Mouse (Mus musculus) spleen, embryonic (tissue): ENCODE results near the gene Fndc3b.

Experiments used
- CTCF ChIA-PET: fragments of 350-600 bp; sonication (Branson Sonifier 250); formaldehyde crosslinking; loops from one replicate; lab custom pipeline; 2022; lab: Charles Lee

Gene Fndc3b

DNA sequence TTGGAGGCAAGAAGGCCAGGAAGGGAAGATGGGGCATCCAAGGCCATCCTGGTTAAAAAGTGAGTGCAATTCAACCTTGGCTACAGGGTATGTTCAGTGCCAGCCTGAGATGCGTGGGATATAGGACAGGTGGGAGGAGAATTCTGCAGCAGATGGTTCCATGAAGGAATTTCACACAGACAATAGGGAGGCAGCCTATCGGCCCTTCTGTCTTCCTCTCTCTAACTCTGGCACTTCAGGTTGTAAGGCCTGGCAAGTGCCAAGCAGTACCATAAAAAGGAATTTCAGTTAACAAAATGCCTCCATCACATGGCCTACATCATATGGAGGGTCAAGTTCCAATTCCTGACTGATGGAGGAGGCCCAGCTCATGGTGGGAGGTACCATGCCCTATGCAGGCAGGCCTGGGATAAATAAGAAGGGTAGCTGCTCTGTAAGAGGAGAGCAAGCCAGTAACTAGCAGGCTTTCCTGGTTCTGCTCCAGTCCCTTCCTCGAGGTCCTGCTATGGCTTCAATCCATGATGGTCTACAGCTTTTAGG lies 155.6 kb downstream of the Fndc3b start:
- CTCF ChIA-PET, result no interaction called here

DNA sequence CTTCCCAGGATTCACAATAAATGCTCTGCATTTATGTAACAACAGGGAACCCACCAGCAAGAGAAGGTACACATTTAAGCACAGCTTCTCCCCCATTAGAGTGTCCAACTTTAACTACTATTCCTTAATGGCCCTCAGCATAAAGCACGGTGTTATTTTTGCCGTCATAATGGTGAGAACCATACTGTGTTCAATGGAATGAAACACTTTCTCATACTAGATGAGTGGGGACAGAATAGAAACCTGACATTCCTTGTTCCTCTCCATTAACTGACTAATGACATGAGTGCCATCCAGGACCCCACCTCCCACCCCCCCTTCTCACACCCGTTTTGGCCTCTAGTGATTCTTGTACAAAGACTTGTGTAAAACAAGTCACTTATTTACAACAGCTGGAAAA lies 156.8 kb downstream of the Fndc3b start:
- CTCF ChIA-PET, result no interaction called here

DNA sequence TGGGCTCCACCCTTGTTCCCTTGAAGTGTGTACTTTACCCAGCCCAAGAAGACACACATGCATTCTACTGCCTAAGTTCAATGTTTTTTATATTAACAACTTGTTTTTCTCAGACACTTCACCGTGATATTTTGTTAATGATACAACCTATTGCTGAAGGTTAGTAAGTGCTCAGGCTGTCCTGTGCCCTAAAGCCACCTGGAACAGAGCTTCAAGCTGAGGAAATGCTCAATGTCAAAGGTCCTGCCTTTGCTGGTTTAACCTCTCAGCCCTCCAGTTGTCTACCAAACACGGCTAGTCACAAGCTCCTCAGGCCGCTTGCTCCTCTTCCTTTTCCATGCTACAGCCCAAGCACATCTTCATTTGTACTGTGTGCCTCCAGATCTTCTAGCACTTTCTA lies 157.3 kb downstream of the Fndc3b start:
- CTCF ChIA-PET, result no interaction called here

DNA sequence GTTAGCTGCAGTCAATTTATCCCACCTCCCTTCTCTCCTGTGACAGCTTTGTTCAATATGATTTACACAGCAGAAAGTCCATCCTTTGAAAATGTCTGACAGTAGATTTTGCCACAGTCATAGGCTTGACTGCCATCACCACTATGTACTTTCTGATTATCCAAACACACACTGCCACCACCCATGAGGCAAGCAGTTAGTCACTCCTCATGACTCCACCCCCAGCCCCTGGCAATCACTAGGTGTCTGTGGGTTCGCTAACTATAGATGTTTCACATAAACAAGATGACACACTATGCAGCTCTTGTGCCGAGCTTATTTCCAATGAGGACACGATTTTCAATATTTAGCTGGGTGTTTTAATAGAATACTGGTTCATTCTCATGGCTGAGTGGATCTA lies 160.1 kb downstream of the Fndc3b start:
- CTCF ChIA-PET, result no interaction called here

DNA sequence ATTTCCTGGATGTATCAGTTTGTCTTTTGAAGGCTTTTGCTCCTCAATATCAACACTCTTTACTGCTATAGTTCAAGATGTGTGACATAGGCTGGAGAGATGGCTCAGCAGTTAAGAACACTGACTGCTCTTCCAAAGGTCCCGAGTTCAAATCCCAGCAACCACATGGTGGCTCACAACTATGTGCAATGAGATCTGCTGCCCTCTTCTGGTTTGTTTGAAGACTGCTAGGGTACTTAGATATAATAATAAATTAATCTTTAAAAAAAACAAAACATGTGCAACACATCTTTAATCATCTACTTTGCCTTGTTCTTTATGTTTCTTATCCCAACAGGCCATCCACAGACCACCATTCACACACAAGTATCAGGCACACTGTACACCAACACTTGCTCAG lies 160.7 kb downstream of the Fndc3b start:
- CTCF ChIA-PET, result no interaction called here

DNA sequence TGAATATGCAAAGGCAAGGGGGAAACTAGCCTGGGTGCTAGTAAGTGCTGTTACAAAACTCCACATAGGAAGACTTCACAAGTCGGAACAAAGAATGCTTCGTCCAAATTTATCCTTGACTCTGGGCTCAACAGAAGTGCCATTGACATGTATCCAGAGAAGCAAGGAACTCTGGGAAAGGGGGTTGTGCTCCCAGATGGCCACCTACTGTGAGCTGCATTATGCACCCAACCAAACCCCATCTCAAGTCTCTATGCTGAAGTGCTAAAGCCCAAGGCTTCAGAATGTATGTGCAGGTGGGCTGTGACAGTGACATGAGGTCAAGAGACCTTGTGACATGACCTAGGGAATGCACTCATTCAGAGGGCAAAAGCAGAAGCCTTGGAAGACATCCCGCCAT lies 165.5 kb downstream of the Fndc3b start:
- CTCF ChIA-PET, result no interaction called here

DNA sequence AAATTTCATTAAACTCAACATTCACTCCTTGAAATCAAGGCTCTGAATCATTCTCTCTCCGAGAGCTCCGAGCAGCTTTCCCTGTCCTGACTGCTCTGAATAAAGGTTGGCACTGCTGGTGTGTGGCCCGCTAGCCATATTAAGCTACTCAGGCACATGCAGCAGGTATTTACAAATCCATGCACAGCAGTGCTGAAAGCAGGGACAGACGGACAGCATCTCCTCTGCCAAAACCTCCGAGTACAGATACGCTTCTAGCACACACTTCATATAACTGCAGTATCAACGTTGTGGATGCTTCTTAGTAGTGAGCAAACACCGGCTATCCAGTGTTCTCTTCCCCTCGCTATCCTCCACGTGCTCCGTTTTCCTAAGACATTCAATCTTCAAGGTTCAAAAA lies 167.0 kb downstream of the Fndc3b start:
- CTCF ChIA-PET, result no interaction called here

DNA sequence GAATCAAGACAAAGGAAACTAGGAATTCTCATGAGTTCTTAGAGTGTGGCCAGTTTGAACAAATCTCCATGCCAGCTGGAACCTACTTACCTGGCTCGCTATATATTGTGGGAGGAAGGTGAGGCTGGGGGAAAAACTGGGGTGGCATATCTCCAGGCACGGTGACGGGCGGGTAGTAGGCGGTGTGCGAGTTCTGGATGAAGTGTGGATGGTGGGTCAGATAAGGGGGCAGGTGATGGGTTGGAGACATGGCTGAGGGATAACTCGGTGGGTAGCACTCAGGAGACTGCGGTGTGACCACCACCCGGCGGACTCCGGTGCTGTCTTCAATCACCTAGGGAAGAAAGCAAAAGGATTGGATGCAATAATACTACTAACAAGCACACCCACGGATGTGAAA lies 169.3 kb downstream of the Fndc3b start:
- CTCF ChIA-PET, result no interaction called here

DNA sequence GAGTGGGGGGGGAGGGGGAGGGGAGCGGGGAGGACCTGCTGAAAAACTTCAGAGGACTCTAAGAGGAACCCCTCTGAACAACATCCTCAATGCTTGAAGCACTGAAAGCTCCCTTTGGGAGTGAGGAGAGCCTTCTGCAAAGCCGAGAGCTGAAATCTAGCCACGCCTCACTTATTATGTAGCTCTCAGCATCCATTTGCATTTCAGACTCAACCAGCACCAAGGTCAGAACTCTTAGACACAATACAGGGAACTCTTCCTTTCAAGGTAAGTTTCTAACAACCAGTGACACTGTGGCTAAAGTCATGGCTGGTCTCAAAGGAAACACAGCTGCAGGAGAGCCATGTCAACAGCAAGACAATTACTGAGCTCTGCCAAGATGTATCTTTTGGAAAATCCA lies 169.9 kb downstream of the Fndc3b start:
- CTCF ChIA-PET, result no interaction called here

DNA sequence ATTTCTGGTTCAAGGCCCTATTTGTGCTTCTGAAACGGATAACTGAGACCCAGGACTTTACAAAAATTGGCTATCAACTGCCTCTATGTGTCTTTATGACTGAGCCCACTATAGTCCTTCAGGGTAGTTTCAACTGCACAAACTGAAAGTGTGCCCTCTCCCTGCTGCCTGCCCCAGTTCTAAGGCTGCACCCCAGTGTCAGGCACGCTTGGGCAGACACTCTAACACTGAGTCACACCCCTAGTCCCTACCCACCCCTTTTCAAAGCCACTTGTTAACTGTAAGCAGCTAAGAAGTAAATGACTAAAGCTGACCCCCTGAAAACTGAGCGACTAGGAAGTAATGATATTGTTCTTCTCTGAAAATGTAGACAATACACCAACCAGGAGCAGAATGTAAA lies 176.9 kb downstream of the Fndc3b start:
- CTCF ChIA-PET, result no interaction called here

DNA sequence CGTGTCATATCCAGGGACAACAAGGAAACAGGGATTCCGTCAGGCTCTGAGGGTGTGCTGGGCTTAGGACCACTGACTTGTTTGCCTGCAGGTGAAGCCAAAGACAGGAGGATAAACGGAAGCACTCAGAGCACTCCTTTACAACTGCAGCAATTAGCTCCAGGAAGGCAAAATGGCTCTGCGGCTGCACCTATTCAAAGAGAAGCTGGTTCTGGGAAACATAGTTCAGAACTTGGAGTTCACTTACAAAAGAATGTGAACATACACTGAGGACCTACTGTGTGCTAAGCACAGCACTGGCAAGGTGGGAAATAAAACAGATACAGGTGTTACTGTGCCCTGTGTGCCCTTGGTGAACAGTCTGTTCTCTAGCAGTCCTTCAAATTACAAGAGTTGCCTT lies 177.4 kb downstream of the Fndc3b start:
- CTCF ChIA-PET, result no interaction called here

DNA sequence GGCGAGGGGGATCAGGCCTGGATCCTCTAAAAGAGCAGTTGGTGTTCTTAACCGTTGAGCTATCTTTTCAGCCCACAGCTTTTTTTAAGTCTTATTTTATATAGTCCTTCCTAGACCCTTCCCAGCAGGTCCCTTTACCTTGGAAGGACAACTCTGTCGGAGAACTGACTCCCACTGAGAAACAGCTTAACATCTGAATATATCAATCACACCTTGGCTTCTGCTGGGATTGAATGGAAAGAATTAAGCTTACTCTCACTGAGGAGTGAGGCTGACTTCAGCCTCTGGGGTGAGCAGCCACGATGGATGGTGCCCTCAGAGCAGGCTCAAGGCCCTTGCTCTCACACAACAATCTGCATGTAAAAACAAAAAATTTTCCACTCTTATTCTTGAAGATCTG lies 179.1 kb downstream of the Fndc3b start:
- CTCF ChIA-PET, result no interaction called here

DNA sequence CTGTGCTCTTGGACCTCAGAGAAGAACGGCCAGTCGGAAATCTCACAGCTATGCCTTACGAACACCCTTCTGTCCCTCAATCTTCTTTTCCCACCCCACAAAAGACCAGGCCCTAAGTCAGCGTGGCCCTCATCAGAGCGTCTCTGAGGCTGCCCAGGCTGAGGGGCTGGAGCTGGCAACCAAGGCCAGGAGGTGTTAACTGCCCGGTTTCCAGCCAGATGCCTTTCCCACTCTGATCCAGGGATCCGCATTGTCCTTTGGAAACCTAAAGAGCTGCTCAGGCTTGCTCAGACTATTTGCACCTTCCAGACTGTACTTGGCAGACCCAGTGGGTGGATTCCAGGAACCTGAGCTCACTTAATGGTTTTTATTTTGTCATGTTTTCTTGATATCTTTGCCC lies 180.7 kb downstream of the Fndc3b start:
- CTCF ChIA-PET, result no interaction called here

DNA sequence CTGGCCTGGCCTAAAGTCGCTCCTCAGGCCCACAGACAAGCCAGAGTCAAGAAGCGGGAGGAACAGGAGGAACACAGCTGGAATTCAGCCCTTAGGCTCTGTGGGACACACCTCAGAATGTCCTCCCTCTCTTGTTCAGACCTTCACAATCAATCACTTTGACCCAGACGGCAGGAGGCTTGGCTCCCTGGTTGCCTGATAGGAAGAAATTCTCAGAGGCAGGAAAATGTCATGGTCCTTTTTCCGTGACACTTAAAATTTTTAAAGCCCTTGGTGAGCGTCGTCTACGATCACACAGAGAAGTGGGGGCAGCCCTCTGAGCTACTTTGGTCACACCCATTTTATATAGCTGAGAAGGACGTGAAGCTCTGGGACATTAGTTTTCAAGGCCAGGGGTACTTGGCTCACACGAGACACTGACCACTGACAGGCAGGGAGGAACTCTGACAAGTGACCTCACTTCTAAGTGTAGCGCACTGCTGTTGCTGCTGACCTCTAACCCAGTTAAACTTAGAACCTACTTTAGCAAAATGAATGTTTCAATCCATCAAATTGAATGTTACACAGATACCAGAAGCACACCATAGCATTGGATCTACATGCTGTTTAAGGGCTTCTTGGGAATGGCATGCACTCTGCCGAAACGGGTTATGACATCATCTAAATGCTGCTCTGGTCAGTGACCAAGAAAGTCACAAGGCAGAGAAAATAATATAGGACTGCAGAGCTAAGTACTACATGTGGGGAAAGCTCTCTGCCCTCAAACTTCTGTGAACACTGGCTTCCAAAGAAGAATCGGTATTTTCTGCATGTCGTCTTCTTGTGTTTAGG lies 181.7 kb downstream of the Fndc3b start:
- CTCF ChIA-PET, result no interaction called here

DNA sequence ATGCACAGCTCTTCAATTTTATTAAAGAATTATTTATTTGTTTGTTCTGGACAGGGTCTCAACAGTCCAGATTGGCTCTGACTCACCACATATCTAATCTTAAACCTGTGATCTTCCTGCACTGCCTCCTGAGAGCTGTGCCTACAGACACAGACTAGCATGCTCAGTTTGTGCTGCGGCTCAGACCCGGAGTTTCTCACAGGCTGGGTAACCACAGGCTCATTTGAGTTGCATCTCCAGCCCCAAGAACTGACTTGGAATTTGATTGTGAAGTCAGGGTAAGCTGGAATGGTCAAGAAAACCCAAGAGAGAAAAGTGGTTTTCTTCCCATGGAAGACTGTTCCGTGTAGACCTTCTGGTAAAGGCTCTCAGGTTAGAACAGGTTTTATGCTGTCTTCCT lies 184.1 kb downstream of the Fndc3b start:
- CTCF ChIA-PET, result no interaction called here

DNA sequence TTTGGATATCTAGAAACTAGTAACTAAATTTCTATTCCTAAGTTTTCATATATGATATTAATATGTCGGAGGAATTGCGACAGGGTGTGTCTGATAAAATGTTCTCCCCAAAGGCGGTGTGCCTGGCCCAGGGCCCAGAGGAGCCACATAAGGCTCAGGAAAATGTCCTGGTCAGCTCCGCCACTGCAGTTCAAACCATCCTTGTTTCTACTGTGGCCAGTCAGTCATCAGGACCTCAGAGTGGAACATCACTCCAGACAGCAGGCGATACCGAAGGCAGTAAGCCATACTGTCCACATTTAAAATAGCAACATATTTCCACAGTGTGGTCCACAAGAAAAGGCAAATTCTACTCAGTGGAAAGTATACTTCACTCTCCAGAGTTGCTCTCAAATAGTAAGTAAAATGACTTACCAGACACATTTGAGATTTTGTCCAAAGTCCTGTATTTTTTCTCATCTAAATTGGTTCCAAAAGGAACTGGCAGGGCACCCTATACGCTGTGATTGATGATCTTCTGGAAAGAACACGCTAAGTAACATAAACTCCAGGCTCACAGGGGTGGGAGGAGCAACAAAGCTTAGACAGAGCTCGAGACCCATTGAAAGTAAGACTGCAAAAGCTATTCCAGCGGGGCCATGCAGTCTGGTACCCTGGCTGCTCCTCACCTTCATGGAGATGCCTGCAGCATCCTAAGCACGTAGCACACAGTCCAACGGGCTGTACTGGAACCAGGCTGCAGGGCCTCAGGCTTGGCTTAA lies 187.8 kb downstream of the Fndc3b start:
- CTCF ChIA-PET, result no interaction called here

DNA sequence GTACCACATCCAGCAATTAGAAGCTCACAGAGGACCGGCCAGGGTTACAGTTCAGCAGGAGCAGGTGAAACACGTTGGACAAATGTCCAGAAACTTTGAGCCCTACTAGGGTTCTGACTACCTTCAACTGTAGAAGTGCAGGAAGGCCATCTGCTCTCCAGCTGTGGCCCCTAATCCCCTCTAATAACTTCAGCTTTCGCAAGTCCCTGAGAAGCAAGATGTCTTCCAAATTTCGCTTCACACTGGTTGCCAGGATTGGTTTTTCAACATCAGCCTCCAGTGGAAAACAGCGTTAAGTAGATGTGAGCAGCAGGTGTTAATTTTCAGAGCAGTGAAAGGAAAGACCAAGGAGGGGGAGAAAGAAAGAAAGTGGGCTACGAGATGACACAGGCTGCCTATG lies 190.7 kb downstream of the Fndc3b start:
- CTCF ChIA-PET, result no interaction called here

DNA sequence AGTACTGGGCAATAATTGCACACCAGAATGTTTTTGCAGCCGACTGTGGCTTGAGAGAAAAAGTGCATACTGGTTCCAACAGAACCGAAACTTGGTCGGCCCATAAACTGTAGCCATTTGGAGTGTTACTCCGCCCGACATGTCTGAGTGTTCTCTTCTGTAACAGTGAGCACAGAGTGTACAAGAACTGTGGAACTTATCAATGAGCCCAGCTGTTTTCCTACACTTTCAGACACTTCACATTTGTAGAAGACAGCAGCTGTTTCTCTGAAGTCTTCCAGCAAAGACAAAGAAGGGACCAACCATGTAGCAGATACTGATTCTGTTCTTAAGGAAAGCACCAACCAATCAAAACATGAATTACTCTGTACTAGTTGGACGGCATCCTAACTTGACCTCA lies 191.6 kb downstream of the Fndc3b start:
- CTCF ChIA-PET, result no interaction called here

DNA sequence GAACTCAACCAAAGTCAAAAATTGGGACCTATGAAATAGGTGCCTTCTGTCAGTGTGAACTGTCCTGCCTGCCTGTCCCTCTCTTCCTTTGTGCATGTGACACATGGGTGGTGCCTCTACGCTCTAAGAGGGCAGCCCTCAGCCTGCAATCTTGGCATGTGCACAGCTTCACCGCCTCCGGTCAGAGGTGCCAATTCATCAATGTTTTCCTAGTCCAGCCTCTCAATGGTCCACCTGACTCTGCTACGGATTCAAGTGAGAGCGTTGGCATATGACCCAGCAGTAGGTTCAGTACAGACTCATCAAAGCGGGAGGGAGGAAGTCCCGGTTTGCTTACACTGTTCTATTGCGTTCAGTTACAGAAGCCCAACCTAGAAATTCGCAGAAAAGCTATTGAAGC lies 192.2 kb downstream of the Fndc3b start:
- CTCF ChIA-PET, result no interaction called here

DNA sequence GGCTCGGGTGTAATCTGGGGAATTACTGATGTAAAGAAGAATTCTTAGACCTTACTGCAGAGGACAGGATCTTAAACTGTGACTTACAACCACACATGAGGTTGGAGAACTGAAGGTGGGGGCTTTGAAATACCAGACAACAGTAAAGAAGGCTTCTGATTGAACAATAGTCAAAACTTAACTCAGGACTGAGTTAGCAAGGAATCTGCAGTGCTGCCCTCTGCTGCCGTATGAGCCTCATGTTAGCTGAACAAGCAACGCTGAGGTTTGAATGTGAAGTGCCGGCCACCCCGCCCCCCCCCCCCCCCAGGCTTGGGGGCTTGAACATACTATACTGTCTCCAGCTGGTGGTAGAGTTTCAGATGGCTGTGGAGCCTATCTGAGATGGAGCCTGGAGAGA lies 194.6 kb downstream of the Fndc3b start:
- CTCF ChIA-PET, result no interaction called here

DNA sequence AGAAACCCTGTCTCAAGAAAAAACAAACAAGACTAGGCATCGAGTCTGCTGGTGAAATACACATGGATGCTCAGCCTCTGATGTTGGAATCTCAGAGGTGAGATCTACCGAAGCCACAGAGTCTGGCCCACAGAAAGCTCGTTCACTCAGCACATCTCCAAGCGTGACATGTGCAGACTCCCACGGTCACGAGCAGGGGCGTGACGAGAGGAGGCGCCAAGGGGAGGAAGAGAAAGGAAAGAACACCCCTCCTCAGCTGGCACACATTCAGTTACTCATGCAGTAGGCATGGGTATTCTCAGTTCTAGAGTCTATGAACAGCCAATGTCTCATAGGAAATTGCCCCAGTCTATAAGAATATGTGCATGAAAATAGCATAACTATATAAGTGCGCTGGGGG lies 199.3 kb downstream of the Fndc3b start:
- CTCF ChIA-PET, result no interaction called here

DNA sequence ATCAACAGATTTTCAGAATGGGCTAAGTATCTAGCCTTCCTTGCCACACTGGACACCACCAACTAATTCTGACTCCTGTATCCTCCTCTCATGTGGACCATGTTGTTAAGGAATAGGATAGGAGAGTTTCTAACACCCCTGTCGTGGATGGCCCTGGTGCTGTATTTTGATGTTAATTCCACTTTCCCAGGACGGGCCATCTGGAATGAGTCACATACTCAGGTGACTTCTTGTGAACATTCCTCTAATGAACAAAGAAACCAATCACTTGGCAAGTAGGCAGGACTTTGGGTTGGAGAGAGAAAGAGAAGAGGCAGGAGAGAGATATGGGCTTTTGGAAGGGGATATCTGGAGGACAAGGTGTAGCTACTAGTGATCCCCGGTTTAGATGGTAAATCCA lies 204.2 kb downstream of the Fndc3b start:
- CTCF ChIA-PET, result no interaction called here

DNA sequence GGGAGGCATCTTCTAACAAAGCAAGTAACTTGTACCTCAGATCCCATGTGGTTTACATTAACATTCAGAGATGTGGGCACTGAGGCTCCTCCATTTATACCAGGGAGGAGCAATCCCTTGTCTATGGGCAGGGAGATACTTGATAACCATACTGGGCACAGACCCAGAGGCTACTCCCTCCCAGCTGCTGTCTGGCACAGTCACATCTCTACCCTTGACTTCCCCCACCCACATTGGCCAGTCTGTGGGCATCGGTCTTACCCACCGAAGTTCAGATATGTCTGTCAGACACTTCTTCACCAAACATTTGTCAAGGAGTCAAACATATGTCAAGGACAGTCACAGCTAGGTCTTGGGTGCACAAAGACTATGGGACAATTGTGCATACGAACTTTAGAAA lies 205.5 kb downstream of the Fndc3b start:
- CTCF ChIA-PET, result no interaction called here
